Mouse (Mus musculus) left cerebral cortex, adult 2 months (tissue): ENCODE measurements at regions not wholly inside any gene's neighbourhood (a gene's known extent, or its start where the extent isn't known, plus 50 kb on each side); places are given as distances from the start of the nearest gene placed in this dataset.

Experiments
- DNase-seq, 2 experiments: peaks; one replicate each; pipeline ENCODE4 v3.0.0; 2021 to 2022; ENCODE audit warnings: low spot score in 2 of 2, mixed read lengths in 1 of 2; ENCODE audit errors: extremely low spot score in 1 of 2
- H3K27ac ChIP-seq: fragments of 200-600 bp; 2 replicates; pipeline ENCODE4 v1.8.1; 2022
- H3K4me3 ChIP-seq: fragments of 200-600 bp; 2 replicates; pipeline ENCODE4 v1.8.1; 2022
- CTCF ChIP-seq: fragments of 200-600 bp; IDR thresholded peaks from 2 replicates; pipeline ENCODE4 v1.8.1; 2022; ENCODE audit warnings: antibody characterized with exemption, mild to moderate bottlenecking, moderate library complexity
- intact Hi-C: fragments of 180-260 bp; cut with DNase I; formaldehyde crosslinking; loops from one replicate; pipeline ENCODE4 v1.15.1; 2025

DNA sequence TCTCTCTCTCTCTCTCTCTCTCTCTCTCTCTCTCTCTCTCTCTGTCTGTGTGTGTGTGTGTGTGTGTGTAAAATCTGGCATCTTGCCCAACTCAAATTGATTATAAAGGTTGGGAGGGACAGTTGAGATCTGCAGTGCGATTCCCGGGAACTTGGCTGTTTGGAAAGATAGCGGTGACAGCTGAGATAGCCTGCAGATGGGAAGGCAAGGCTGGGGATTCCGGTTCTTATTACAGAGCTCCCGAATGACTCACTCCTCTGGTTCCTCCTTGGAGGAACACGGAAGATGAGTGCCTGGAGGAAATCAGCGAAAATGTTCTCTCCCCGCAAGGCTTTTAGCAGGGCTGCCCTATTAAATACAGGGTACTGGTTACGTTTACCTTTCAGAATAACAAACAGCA is 81.2 kb upstream of the Rai2 start:
- H3K27ac ChIP-seq: peak overlapping the region; percentile 34; the same call in 1 of the 2 replicates
- no peak for TF ChIP-seq CTCF
- peak; percentile 9 to 11 for DNase-seq
- intact Hi-C loops: loop anchor here (10.0 kb wide), 1 partner anchor 221 kb away; no protein-coding TSS in a partner anchor
- H3K4me3 ChIP-seq: no peak overlapping the region

GRCm38 (mm10) chrX:161653106-161653505 is 63.8 kb upstream of the Rai2 start:
- no peak for DNase-seq
- Histone ChIP-seq H3K27ac (no peak overlapping the region), H3K4me3 (no peak overlapping the region)
- intact Hi-C loops: no loop called here
- TF ChIP-seq CTCF: no peak

DNA sequence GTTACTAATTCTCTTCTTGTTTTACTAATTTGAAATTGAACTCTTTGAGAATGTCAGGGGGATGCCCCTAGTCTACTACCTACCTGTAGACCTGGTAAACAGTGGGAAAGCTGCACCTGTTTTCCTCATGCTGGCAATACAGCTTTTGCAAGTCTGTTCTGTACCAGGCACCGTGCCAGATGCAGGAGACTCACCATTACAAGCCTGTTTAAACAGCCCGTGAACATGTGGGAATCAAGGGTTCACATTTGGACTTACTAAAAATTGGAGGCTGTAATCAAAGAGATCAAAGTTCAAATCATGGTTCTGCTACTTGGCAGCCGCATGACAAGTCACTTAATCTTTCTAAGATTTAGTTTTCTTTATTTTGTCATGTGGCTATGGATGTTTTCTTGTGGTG is 56.8 kb upstream of the Rai2 start:
- DNase-seq: no peak
- intact Hi-C loops: no loop called here
- H3K4me3 ChIP-seq: no peak overlapping the region
- no peak overlapping the region for H3K27ac ChIP-seq
- TF ChIP-seq CTCF: no peak

DNA sequence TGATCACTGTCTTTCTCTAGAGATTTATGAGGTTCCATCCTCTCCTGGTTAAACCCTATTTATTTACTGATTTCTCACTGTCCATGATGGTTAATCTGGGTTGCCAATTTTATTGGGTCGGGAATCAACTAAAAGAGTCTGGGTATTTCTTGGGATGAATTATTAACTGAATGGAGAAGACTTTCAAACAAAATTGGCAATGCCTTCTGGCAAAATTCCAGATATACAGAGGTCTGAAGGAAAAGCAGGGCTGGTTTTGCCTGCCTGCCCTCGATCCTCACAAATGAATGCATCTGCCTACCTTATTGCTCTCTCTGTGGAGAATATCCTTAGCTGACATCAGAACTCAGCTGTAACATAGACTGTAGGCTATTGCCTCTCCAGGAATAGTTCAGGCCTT is 54.9 kb upstream of the Rai2 start:
- no peak for TF ChIP-seq CTCF
- H3K27ac ChIP-seq: no peak overlapping the region
- intact Hi-C loops: no loop called here
- H3K4me3 ChIP-seq: no peak overlapping the region
- DNase-seq: no peak
